Mouse (Mus musculus) neutrophil, adult 59 days (primary cell): Measurements from ENCODE around the gene Bank1. TPM values are rescaled to one million over a fixed set of nuclear protein-coding genes. Genes with fewer than 3 reads are reported as not detected.

ENCODE experiments used
- total RNA-seq, 2 experiments: library from RNA; stranded (reverse); gene quantifications; 1 replicate in 1 of 2; 2 replicates in 1 of 2; pipeline ENCODE4 v1.2.4; 2023

Bank1 gene
- total RNA-seq, result 10 to 100 TPM in 1 of 2 experiments, 1 to 10 TPM in 1; 9.5 to 13.5 TPM

GRCm38 (mm10) chr3:136325783-136326182 lies at the start of gene Bank1:
TSS of gene Bank1 (minus strand) at chr3:136326066.

